Mouse (Mus musculus) kidney, embryonic 14.5 days (tissue): ENCODE results near the gene 1700024B05Rik. TPM values are rescaled to one million over a fixed set of nuclear protein-coding genes. Genes with fewer than 3 reads are reported as not detected.
"Not testable (repeated sequence)": the region's sequence is repeated elsewhere in the genome, so short reads cannot be mapped to it uniquely, and the experiment has no call there.

Experiments
- ATAC-seq: fragments of 200-750 bp; cut with Nextera tagmentation; 2 replicates; pipeline ENCODE4 v1.8.0; 2017; ENCODE audit warnings: moderate number of reproducible peaks, mild to moderate bottlenecking, moderate TSS enrichment, moderate library complexity; ENCODE audit not compliant: low FRiP score, low TSS enrichment
- H3K27ac ChIP-seq: fragments of 300-500 bp; sonication (generic); 2 replicates; pipeline ENCODE4 v1.5.1; 2014; ENCODE audit warnings: low read depth, mild to moderate bottlenecking, low read length, moderate library complexity, mixed read lengths
- H3K27me3 ChIP-seq: fragments of 300-500 bp; sonication (generic); 2 replicates; pipeline ENCODE4 v1.6.1; 2014; ENCODE audit warnings: mild to moderate bottlenecking, low read length; ENCODE audit not compliant: control insufficient read depth, insufficient read depth
- H3K36me3 ChIP-seq: fragments of 300-500 bp; sonication (generic); 2 replicates; pipeline ENCODE4 v1.6.1; 2014; ENCODE audit warnings: low read length, mixed read lengths; ENCODE audit not compliant: control insufficient read depth, insufficient read depth
- H3K4me1 ChIP-seq: fragments of 300-500 bp; sonication (generic); 2 replicates; pipeline ENCODE4 v1.6.1; 2014; ENCODE audit warnings: low read length, mixed read lengths; ENCODE audit not compliant: control insufficient read depth, insufficient read depth
- H3K4me2 ChIP-seq: fragments of 300-500 bp; sonication (generic); replicated peaks from 2 replicates; pipeline ENCODE4 v1.6.1; 2014; ENCODE audit warnings: low read depth, mild to moderate bottlenecking, low read length
- H3K4me3 ChIP-seq: fragments of 300-500 bp; sonication (generic); 2 replicates; pipeline ENCODE4 v1.5.1; 2014; ENCODE audit warnings: mild to moderate bottlenecking, low read length
- H3K9ac ChIP-seq: fragments of 300-500 bp; sonication (generic); 2 replicates; pipeline ENCODE4 v1.6.1; 2014; ENCODE audit warnings: low read depth, mild to moderate bottlenecking, low read length, moderate library complexity
- H3K9me3 ChIP-seq: fragments of 300-500 bp; sonication (generic); 2 replicates; pipeline ENCODE4 v1.6.1; 2016; ENCODE audit warnings: low read length; ENCODE audit not compliant: control insufficient read depth
- WGBS: fragments of 180-500 bp; shearing (Covaris S2); extraction: QIAGEN DNeasy Blood & Tissue Kit; methylation state at CpG from one replicate; pipeline ENCODE4 v1.1.7; 2014; 5-methylcytosine and 5-hydroxymethylcytosine counted together
- polyA plus RNA-seq: library from polyadenylated mRNA; unstranded; fragments of >200 nt; fragmentation: Nextera tagmentation; extraction: Ambion mirVana; gene quantifications from 2 replicates; pipeline ENCODE4 v1.2.1, GENCODE M21; 2014

1700024B05Rik gene
- polyA plus RNA-seq = not detected in 2 replicates

DNA sequence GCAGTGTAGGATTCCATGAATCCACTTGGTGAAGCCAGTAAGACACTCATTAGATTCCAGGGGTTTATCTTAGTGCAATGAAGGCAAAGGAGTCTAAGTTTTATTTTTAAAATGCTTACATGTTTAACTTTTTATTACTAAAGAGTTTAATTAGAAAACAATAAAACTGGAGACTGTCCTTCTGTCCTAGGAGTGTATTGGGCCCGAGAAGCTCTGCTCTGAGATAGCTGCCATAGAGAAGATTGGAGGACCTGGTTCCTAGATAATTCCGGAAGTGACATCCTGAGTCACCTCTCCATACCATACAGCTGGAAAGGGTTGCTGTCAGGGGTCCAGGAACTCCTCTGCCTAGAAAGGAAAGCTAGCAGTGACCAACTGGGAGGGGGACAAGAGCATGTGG lies at the start of gene 1700024B05Rik:
TSS of gene 1700024B05Rik (plus strand) at position 301 of the 400 bp plus-strand sequence.
- H3K27ac ChIP-seq, H3K27me3 ChIP-seq, H3K9me3 ChIP-seq, H3K9ac ChIP-seq, H3K4me3 ChIP-seq, H3K36me3 ChIP-seq, H3K4me1 ChIP-seq, H3K4me2 ChIP-seq, ATAC-seq: not testable (repeated sequence)
- 100% methylated on average over 1 of the region's 2 CpGs for WGBS

DNA sequence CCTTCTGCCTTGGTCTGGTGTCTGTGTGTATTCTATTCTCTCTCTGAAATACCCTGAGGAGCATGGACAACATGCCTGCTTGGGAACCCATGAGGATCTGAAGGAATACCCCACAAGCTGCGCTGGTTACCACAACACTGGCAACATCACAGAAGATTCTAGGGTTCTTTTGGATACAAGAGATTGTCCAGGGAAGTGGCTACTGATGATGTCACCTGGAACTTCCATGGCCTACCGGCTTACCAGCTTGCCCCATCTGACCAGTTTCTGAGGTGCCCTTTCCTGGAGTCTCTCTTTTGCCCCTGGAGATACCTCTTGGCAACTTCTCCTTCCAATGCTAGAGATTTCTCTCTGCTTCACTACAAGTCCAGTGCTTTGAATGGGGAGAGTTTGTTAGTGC lies 36.6 kb upstream of the 1700024B05Rik start, which contains the start of gene Gm7980:
TSS of gene Gm7980 (minus strand) at position 101 of the 400 bp plus-strand sequence.
- not testable (repeated sequence) for ATAC-seq, H3K36me3 ChIP-seq, H3K9ac ChIP-seq, H3K4me3 ChIP-seq, H3K4me2 ChIP-seq, H3K27ac ChIP-seq, H3K9me3 ChIP-seq, H3K27me3 ChIP-seq, H3K4me1 ChIP-seq
- WGBS = no CpG with 5 or more reads among the region's 2 CpGs

DNA sequence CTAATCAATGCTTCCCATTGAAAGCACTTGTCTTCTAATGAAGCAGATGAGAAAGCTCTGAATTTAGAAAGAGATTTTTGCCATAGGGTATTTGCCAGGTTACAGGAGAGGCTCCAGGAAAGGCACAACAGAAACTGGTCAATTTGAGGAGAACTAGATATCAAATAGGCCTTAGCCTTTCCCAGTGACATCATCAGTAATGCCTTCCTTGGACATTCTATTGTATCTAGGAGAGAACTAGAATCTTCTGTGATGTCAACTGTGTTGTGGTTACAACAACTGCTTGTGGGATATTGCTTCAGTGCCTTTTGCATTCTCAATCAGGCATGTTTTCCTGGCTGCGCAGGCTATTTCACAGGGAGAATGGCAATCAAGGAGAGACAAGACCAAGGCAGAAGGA lies 19.1 kb upstream of the 1700024B05Rik start, which contains the start of gene 1700049E17Rik1:
TSS of gene 1700049E17Rik1 (plus strand) at position 301 of the 400 bp plus-strand sequence.
- not testable (repeated sequence) for ATAC-seq, H3K27me3 ChIP-seq, H3K27ac ChIP-seq, H3K9me3 ChIP-seq, H3K4me1 ChIP-seq, H3K4me2 ChIP-seq, H3K36me3 ChIP-seq, H3K9ac ChIP-seq, H3K4me3 ChIP-seq
- WGBS = no CpG with 5 or more reads among the region's 1 CpGs

DNA sequence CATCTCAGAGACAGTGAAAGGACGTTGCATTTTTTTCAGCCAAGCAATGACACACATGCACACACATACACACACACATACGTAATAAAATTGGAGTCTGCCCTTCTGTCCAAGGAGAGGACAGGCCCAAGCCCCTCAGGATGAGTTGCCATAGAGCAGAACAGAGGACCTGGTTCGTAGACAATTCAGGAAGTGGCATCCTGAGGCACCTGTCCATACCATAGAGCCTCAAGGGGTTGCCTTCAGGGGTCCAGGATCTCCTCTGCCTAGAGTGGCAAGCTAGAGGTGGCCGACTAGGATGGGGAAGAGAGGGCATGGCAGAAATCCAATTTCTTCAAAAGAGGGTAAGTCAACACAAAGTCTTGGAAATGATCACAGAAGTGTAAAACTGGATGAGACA lies 20.3 kb downstream of the 1700024B05Rik start:
- not testable (repeated sequence) for H3K36me3 ChIP-seq, ATAC-seq, H3K27ac ChIP-seq, H3K4me1 ChIP-seq, H3K27me3 ChIP-seq, H3K9ac ChIP-seq, H3K9me3 ChIP-seq, H3K4me2 ChIP-seq, H3K4me3 ChIP-seq
- WGBS = 73% methylated on average over 4 of the region's 4 CpGs

DNA sequence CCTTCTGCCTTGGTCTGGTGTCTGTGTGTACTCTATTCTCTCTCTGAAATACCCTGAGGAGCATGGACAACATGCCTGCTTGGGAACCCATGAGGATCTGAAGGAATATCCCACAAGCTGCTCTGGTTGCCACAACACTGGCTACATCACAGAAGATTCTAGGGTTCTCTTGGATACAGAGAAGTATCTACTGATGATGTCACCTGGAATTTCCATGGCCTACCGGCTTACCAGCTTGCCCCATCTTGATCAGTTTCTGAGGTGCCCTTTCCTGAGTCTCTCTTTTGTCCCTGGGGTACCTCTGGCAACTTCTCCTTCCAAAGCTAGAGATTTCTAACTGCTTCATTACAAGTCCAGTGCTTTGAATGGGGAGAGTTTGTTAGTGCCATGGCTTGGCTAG lies 24.0 kb downstream of the 1700024B05Rik start, which contains the start of gene Gm6401:
TSS of gene Gm6401 (minus strand) at position 101 of the 400 bp plus-strand sequence.
- not testable (repeated sequence) for H3K4me3 ChIP-seq, H3K4me1 ChIP-seq, H3K36me3 ChIP-seq, H3K27ac ChIP-seq, H3K4me2 ChIP-seq, H3K27me3 ChIP-seq, ATAC-seq, H3K9me3 ChIP-seq, H3K9ac ChIP-seq
- WGBS = 86% methylated on average over 1 of the region's 1 CpGs

GRCm38 (mm10) chr14:41968596-41968995 lies 24.8 kb downstream of the 1700024B05Rik start:
- 71% methylated on average over 3 of the region's 3 CpGs for WGBS
- H3K4me1 ChIP-seq, H3K9ac ChIP-seq, H3K4me2 ChIP-seq, H3K9me3 ChIP-seq, H3K27ac ChIP-seq, H3K27me3 ChIP-seq, ATAC-seq, H3K4me3 ChIP-seq, H3K36me3 ChIP-seq: not testable (repeated sequence)

DNA sequence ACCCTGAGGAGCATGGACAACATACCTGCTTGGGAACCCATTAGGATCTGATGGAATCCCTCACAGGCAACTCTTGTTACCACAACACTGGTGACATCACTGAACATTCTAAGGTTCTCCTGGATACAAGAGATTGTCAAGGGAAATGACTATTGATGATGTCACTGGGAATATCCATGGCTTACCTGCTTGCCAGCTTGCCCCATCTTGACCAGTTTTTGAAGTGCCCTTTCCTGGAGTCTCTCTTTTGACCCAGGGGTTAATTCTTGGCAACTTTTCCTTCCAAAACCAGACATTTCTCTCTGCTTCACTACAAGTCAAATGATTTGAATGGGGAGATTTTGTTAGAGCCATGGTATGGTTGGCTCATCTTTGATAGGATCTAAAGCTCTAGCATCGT lies 39.4 kb downstream of the 1700024B05Rik start, which contains the start of gene Gm3543:
TSS of gene Gm3543 (minus strand) at position 101 of the 400 bp plus-strand sequence.
- ATAC-seq, H3K27ac ChIP-seq, H3K4me1 ChIP-seq, H3K4me3 ChIP-seq, H3K36me3 ChIP-seq, H3K9me3 ChIP-seq, H3K4me2 ChIP-seq, H3K27me3 ChIP-seq, H3K9ac ChIP-seq: not testable (repeated sequence)
- WGBS = no CpG with 5 or more reads among the region's 1 CpGs

Other genes with a start within 250 kb of the 1700024B05Rik start
- gene Gm8068, start 242.1 kb upstream of the 1700024B05Rik start, polyA plus RNA-seq = not detected in 2 replicates
- gene Gm7929, start 193.4 kb upstream of the 1700024B05Rik start, polyA plus RNA-seq = not detected in 2 replicates
- gene Gm47189, start 171.6 kb upstream of the 1700024B05Rik start, polyA plus RNA-seq = not detected in 2 replicates
- gene Gm7980, start 36.7 kb upstream of the 1700024B05Rik start, polyA plus RNA-seq = not detected in 2 replicates
- not detected in 2 replicates for gene 1700049E17Rik1, start 19.0 kb upstream of the 1700024B05Rik start, polyA plus RNA-seq
- gene Gm6401, start 23.9 kb downstream of the 1700024B05Rik start, polyA plus RNA-seq = not detected in 2 replicates
- gene Gm3543, start 39.3 kb downstream of the 1700024B05Rik start, polyA plus RNA-seq = not detected in 2 replicates
- not detected in 2 replicates for gene Gm7951, start 173.4 kb downstream of the 1700024B05Rik start, polyA plus RNA-seq
- gene Gm17027, start 218.6 kb downstream of the 1700024B05Rik start, polyA plus RNA-seq = not detected in 2 replicates
- gene Gm3573, start 246.8 kb downstream of the 1700024B05Rik start, polyA plus RNA-seq = not detected in 2 replicates